Mouse (Mus musculus) bone marrow, adult 2 months (tissue): ENCODE measurements at regions not wholly inside any gene's neighbourhood (a gene's known extent, or its start where the extent isn't known, plus 50 kb on each side); places are given as distances from the start of the nearest gene placed in this dataset.

ENCODE experiments used
- H3K27ac ChIP-seq: fragments of 200-500 bp; 2 replicates; pipeline ENCODE4 v1.5.1; 2012; ENCODE audit warnings: low read depth, mild to moderate bottlenecking, control low read depth, inconsistent platforms, low read length; ENCODE audit not compliant: control insufficient read depth, poor library complexity, insufficient read depth
- H3K4me1 ChIP-seq: fragments of 200-500 bp; 2 replicates; pipeline ENCODE4 v1.6.1; 2011; ENCODE audit warnings: low read length; ENCODE audit not compliant: control insufficient read depth, insufficient read depth
- H3K4me3 ChIP-seq: fragments of 200-500 bp; replicated peaks from 2 replicates; pipeline ENCODE3; 2011; ENCODE audit warnings: mild to moderate bottlenecking, low read depth, low read length, control low read depth; ENCODE audit not compliant: control insufficient read depth
- CTCF ChIP-seq: fragments of 200-500 bp; IDR thresholded peaks from 2 replicates; pipeline ENCODE4 v1.5.1; 2011; ENCODE audit warnings: low read length, control low read depth; ENCODE audit not compliant: control insufficient read depth, insufficient read depth
- POLR2A ChIP-seq: fragments of 200-500 bp; IDR thresholded peaks from 2 replicates; pipeline ENCODE4 v1.6.1; 2011; ENCODE audit warnings: low read depth, mild to moderate bottlenecking, control low read depth, low read length, borderline replicate concordance; ENCODE audit not compliant: control insufficient read depth
- WGBS: fragments of 180-500 bp; shearing (Covaris S2); methylation state at CpG from one replicate; pipeline ENCODE4 v1.1.7; 2018; 5-methylcytosine and 5-hydroxymethylcytosine counted together

- 83% methylated on average over 4 of the region's 4 CpGs for WGBS
- H3K4me3 ChIP-seq, result no peak overlapping the region
- TF ChIP-seq CTCF (no peak), POLR2A (no peak)
- no peak overlapping the region for H3K27ac ChIP-seq
- no peaks in the 10 kb centered on the region for H3K4me1 ChIP-seq
Observed at GRCm38 (mm10) chr2:72773401-72773800, 206.8 kb downstream of the Sp3 start.

GRCm38 (mm10) chr2:72777330-72777729 lies 202.9 kb downstream of the Sp3 start:
- H3K4me1 ChIP-seq, result no peaks in the 10 kb centered on the region
- 38% methylated on average over 3 of the region's 3 CpGs for WGBS
- TF ChIP-seq CTCF (peak; percentile 34; the same call in 1 of the 2 replicates), POLR2A (no peak)
- H3K27ac ChIP-seq, result no peak overlapping the region
- H3K4me3 ChIP-seq, result no peak overlapping the region

- Histone ChIP-seq H3K4me3 (no peak overlapping the region), H3K27ac (no peak overlapping the region), H3K4me1 (no peaks in the 10 kb centered on the region)
- 86% methylated on average over 8 of the region's 8 CpGs for WGBS
- TF ChIP-seq POLR2A, result no peak
- no peak for TF ChIP-seq CTCF
Observed at GRCm38 (mm10) chr2:72777806-72778510, 202.3 kb downstream of the Sp3 start.

- Histone ChIP-seq H3K4me3 (no peak overlapping the region), H3K27ac (no peak overlapping the region), H3K4me1 (no peaks in the 10 kb centered on the region)
- no peak for TF ChIP-seq POLR2A
- 88% methylated on average over 7 of the region's 7 CpGs for WGBS
Observed at GRCm38 (mm10) chr2:72779268-72780163, 200.7 kb downstream of the Sp3 start.

- Histone ChIP-seq H3K4me3 (no peak overlapping the region), H3K27ac (no peak overlapping the region; the same call in 1 of the 2 replicates), H3K4me1 (no peaks in the 10 kb centered on the region; the same call in 1 of the 2 replicates)
- TF ChIP-seq POLR2A (no peak), CTCF (no peak)
- 84% methylated on average over 15 of the region's 15 CpGs for WGBS
Observed at GRCm38 (mm10) chr2:72781369-72782275, 198.6 kb downstream of the Sp3 start.

- no peak overlapping the region for H3K27ac ChIP-seq
- WGBS, result 80% methylated on average over 7 of the region's 7 CpGs
- TF ChIP-seq CTCF, result no peak
- no peak for TF ChIP-seq POLR2A
- H3K4me1 ChIP-seq, result no peaks in the 10 kb centered on the region; the same call in 1 of the 2 replicates
- no peak overlapping the region for H3K4me3 ChIP-seq
Observed at GRCm38 (mm10) chr2:72782355-72782754, 197.9 kb downstream of the Sp3 start.

- H3K4me3 ChIP-seq, result no peak overlapping the region
- 72% methylated on average over 8 of the region's 8 CpGs for WGBS
- H3K4me1 ChIP-seq, result no peaks in the 10 kb centered on the region; the same call in 1 of the 2 replicates
- TF ChIP-seq CTCF (no peak), POLR2A (no peak)
- no peak overlapping the region for H3K27ac ChIP-seq
Observed at GRCm38 (mm10) chr2:72785365-72786043, 194.7 kb downstream of the Sp3 start.
